Mouse (Mus musculus): ENCODE results near the gene Mettl7a1. TPM values are rescaled to one million over a fixed set of nuclear protein-coding genes. Genes with fewer than 3 reads are reported as not detected.

The Mettl7a1 gene
- total and polyA plus RNA-seq, 3 experiments, result 17.3 to 34.4 TPM; not detected in 1

- DNase-seq (ENCODE audit: low read depth, low spot score), result no peak
- Histone ChIP-seq H3K36me3 (ENCODE audit: control insufficient read depth in 1 of 2, insufficient read depth in 2 of 2, low read length in 2 of 2) (peaks cover 0 to 4% of the 10 kb centered on the region in 2 experiments; a peak in 2 of 4 replicates), H3K4me3 (ENCODE audit: control insufficient read depth in 1 of 2, insufficient read depth in 1 of 2, low read depth in 2 of 2, low read length in 2 of 2) (no peak overlapping the region), H3K79me2 (ENCODE audit: control insufficient read depth, insufficient read depth, low read length, poor library complexity) (no peaks in the 10 kb centered on the region), H3K9ac (ENCODE audit: control insufficient read depth, low read depth, low read length, poor library complexity, severe bottlenecking) (no peak overlapping the region), H3K9me3 (replicated peaks; ENCODE audit: insufficient read depth, low read length) (no peaks in the 10 kb centered on the region), H3K27me3 (ENCODE audit: control insufficient read depth in 1 of 2, insufficient read depth in 2 of 2, low read length in 2 of 2) (no peaks in the 10 kb centered on the region), H3K4me1 (ENCODE audit: control insufficient read depth in 1 of 2, insufficient read depth in 2 of 2, low read length in 2 of 2) (peaks cover 0 to 10% of the 10 kb centered on the region in 2 experiments; a peak in 2 of 4 replicates), H3K27ac (ENCODE audit: control insufficient read depth, low read depth, low read length) (no peak overlapping the region)
- TF ChIP-seq RCOR1 (IDR thresholded peaks at IDR 0.05; ENCODE audit: low read depth, low read length) (no peak), ZKSCAN1 (IDR thresholded peaks at IDR 0.05; ENCODE audit: low read depth, low read length) (0 out of 2 replicates have a peak, but pooled peaks have one; percentile 20)
Observed at GRCm38 (mm10) chr15:100319884-100320283, 15.9 kb downstream of the Mettl7a1 start.

DNA sequence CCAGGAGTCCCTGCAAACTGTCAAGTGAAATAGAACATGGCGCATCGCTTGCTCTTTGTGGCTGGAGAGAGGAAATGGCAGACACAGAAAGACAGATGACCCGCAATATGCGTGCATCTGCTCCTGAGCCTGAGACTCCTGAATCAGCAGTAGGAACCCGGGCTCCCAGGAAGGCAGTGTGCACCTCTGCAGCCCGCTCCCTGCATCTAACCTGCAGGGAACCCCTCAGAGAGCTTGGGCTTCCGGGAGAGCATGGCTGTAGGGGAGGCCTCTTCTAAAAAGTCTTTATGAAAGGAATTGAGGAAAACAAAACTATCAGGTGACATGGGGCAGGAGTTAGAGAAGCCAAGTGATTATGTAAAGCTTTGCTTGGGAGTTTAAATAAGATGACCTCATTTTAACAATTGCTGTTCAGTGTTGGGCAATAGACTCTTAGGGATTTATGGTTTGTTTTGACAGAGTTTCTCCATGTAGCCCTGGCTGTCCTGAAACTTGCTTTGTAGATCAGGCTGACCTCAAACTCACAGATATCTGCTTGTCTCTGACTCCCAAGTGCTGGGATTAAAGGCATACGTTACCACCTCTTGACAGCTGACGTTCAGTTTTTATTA, 16.5 kb downstream of the Mettl7a1 start:
- Histone ChIP-seq H3K27me3 (ENCODE audit: control insufficient read depth in 1 of 2, insufficient read depth in 2 of 2, low read length in 2 of 2) (no peaks in the 10 kb centered on the region), H3K9ac (ENCODE audit: control insufficient read depth, low read depth, low read length, poor library complexity, severe bottlenecking) (no peak overlapping the region), H3K36me3 (ENCODE audit: control insufficient read depth in 1 of 2, insufficient read depth in 2 of 2, low read length in 2 of 2) (peaks cover 0 to 4% of the 10 kb centered on the region in 2 experiments; a peak in 2 of 4 replicates), H3K27ac (ENCODE audit: control insufficient read depth, low read depth, low read length) (no peak overlapping the region), H3K79me2 (ENCODE audit: control insufficient read depth, insufficient read depth, low read length, poor library complexity) (no peaks in the 10 kb centered on the region), H3K4me3 (ENCODE audit: control insufficient read depth in 1 of 2, insufficient read depth in 1 of 2, low read depth in 2 of 2, low read length in 2 of 2) (no peak overlapping the region), H3K9me3 (replicated peaks; ENCODE audit: insufficient read depth, low read length) (no peaks in the 10 kb centered on the region), H3K4me1 (ENCODE audit: control insufficient read depth in 1 of 2, insufficient read depth in 2 of 2, low read length in 2 of 2) (peaks cover 0 to 10% of the 10 kb centered on the region in 2 experiments; a peak in 2 of 4 replicates)
- no peak for DNase-seq (ENCODE audit: low read depth, low spot score)
- TF ChIP-seq ELF1 (IDR thresholded peaks at IDR 0.05; ENCODE audit: low read depth, low read length) (no peak), E2F4 (IDR thresholded peaks at IDR 0.05; ENCODE audit: borderline replicate concordance, low read depth, low read length) (no peak), SIN3A (IDR thresholded peaks at IDR 0.05; ENCODE audit: low read length) (no peak)

DNA sequence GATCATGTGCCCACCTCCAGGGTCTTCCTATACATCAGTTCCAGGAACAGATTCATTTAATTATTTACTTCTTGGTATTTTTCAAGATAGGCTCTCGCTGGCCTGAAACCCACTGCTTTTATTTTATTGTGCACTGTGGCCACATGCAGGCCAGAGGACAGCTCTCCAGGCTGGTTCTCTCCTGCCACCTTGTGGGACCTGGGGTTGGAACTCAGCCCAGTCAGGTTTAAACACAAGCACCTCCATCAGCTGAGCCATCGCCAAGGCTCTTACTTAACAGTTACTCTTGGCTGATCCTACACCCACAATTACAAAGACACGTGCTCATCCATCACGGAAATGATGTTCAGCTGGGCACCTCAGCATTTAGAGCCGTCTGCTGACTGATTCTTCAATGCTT, 17.2 kb downstream of the Mettl7a1 start:
- H3K36me3 ChIP-seq (ENCODE audit: control insufficient read depth in 1 of 2, insufficient read depth in 2 of 2, low read length in 2 of 2), result peaks cover 0 to 4% of the 10 kb centered on the region in 2 experiments; a peak in 2 of 4 replicates
- TF ChIP-seq CTCF (IDR thresholded peaks at IDR 0.05 in 2 of 3, conservative IDR thresholded peaks at IDR 0.05 in 1 of 3; ENCODE audit: control insufficient read depth in 1 of 3, insufficient read depth in 1 of 3, low read depth in 2 of 3, low read length in 3 of 3, poor library complexity in 1 of 3, severe bottlenecking in 1 of 3), result peak; percentile 7 to 57 (median 52); a peak in 4 of 6 replicates
- peak; percentile 54; the same call in 1 of the 2 replicates for TF ChIP-seq ZC3H11A (IDR thresholded peaks at IDR 0.05; ENCODE audit: low read depth, low read length)
- TF ChIP-seq EP300 (IDR thresholded peaks at IDR 0.05; ENCODE audit: low read depth in 1 of 2, low read length in 2 of 2), result no peak
- TF ChIP-seq SMC3 (IDR thresholded peaks at IDR 0.05; ENCODE audit: low read depth, low read length), result peak; percentile 67
- peak; percentile 51 for TF ChIP-seq RAD21 (IDR thresholded peaks at IDR 0.05; ENCODE audit: low read depth, low read length)
- no peak for TF ChIP-seq NRF1 (IDR thresholded peaks at IDR 0.05; ENCODE audit: insufficient read depth, low read depth, low read length, poor library complexity, severe bottlenecking)
- H3K9ac ChIP-seq (ENCODE audit: control insufficient read depth, low read depth, low read length, poor library complexity, severe bottlenecking), result no peak overlapping the region
- H3K27me3 ChIP-seq (ENCODE audit: control insufficient read depth in 1 of 2, insufficient read depth in 2 of 2, low read length in 2 of 2), result no peaks in the 10 kb centered on the region
- H3K4me3 ChIP-seq (ENCODE audit: control insufficient read depth in 1 of 2, insufficient read depth in 1 of 2, low read depth in 2 of 2, low read length in 2 of 2), result no peak overlapping the region
- H3K79me2 ChIP-seq (ENCODE audit: control insufficient read depth, insufficient read depth, low read length, poor library complexity), result no peaks in the 10 kb centered on the region
- H3K9me3 ChIP-seq (replicated peaks; ENCODE audit: insufficient read depth, low read length), result no peaks in the 10 kb centered on the region
- H3K4me1 ChIP-seq (ENCODE audit: control insufficient read depth in 1 of 2, insufficient read depth in 2 of 2, low read length in 2 of 2), result peaks cover 0 to 10% of the 10 kb centered on the region in 2 experiments; a peak in 2 of 4 replicates
- no peak for DNase-seq (ENCODE audit: low read depth, low spot score)
- H3K27ac ChIP-seq (ENCODE audit: control insufficient read depth, low read depth, low read length), result no peak overlapping the region

Measured in MEL (cell line).